Mouse (Mus musculus) thymus, adult 2 months (tissue): ENCODE data around the gene Agmat.

Source experiments
- CTCF ChIP-seq: fragments of 200-500 bp; IDR thresholded peaks from 2 replicates; pipeline ENCODE4 v1.5.1; 2012; ENCODE audit warnings: mild to moderate bottlenecking, control low read depth, low read length, moderate library complexity, borderline replicate concordance; ENCODE audit not compliant: control insufficient read depth, poor library complexity, insufficient read depth; ENCODE audit errors: extremely low read depth
- POLR2A ChIP-seq: fragments of 200-500 bp; IDR thresholded peaks from 2 replicates; pipeline ENCODE4 v1.6.1; 2012; ENCODE audit warnings: mild to moderate bottlenecking, low read length, control low read depth, moderate library complexity; ENCODE audit not compliant: control insufficient read depth, poor library complexity, insufficient read depth; ENCODE audit errors: extremely low read depth

GRCm38 (mm10) chr4:141781201-141781985 lies 34.9 kb downstream of the Agmat start:
- TF ChIP-seq POLR2A = no peak
- TF ChIP-seq CTCF = no peak
